Comparison of ENCODE assay signal across 18 mouse cellular contexts in the genomic region with DNA sequence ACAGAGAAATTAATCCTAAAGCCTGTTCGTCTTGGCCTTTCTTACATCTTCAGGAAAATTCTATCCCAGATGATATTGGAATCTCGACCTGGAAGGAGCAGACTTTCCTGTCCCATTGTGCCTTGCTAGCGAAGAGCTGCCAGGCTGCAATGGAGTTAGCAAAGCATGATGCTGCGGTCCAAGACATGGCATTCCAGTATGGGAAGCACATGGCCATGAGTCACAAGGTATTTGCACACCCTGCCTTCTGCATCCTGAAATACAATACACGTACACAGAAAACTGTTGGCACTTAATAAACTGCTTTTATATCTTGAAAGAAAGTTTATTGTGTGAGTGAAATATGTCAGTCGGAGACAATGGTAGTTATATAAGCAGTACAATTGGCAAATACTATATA.
"Had no signal": no experiment of that assay in that cellular context is flagged by ENCODE, and none has a peak within 500 bp of the region (broad histone marks: within the 10 kb centered on the region; RNA-seq: fewer than 3 reads in every experiment).

No protein-coding gene starts in this region.

- H3K27me3 ChIP-seq: midbrain, embryonic 12.5 days; neural tube, embryonic 13.5 days; neural tube, embryonic 15.5 days had no signal

- H3K36me3 ChIP-seq: neural tube, embryonic 13.5 days; neural tube, embryonic 15.5 days had no signal

- H3K4me3 ChIP-seq: midbrain, embryonic 10.5 days; midbrain, embryonic 12.5 days; myocyte; neural tube, embryonic 13.5 days; neural tube, embryonic 15.5 days had no signal

- H3K27ac ChIP-seq: midbrain, embryonic 10.5 days; midbrain, embryonic 12.5 days; neural tube, embryonic 13.5 days; neural tube, embryonic 15.5 days had no signal

- DNase-seq: lung, adult 18-20 months; lung, embryonic 14.5 days; lung, postnatal 10 days; lung, postnatal 4 days; midbrain, embryonic 14.5 days; retina, postnatal 1 day; right cerebral cortex, adult 18-20 months; right cerebral cortex, postnatal 25 days; right cerebral cortex, postnatal 4 days; spleen, adult 18-20 months; thymus, adult 18-20 months; thymus, postnatal 25 days; thymus, postnatal 4 days had no signal

- H3K4me1 ChIP-seq: midbrain, embryonic 10.5 days; midbrain, embryonic 12.5 days; neural tube, embryonic 13.5 days had no signal
